Mouse (Mus musculus): ENCODE data around the gene Arhgef10l. TPM values are rescaled to one million over a fixed set of nuclear protein-coding genes. Genes with fewer than 3 reads are reported as not detected.

Gene Arhgef10l
- polyA plus RNA-seq, 1 experiment from 2014 or later, result 6.3 TPM

DNA sequence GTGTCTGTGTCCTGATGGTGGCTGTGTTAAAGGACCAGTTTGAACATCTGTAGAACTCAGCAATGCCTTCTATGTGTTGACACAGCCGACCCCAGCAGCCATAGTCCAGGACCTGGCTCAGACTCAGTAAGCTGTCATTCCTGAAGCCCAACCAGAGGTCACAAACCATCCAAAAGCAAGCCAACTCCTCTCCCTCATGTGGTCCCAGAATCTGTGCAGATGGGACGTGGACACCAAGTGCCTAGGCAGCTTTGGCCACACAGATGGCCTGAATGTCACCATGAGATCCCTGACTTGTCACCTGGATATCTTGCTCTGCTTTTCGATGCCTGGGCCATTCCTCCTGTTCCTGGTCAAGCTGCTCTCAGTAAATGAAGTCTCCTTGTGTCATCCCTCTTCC, 20.2 kb downstream of the Arhgef10l start:
- ATAC-seq, result no peak

DNA sequence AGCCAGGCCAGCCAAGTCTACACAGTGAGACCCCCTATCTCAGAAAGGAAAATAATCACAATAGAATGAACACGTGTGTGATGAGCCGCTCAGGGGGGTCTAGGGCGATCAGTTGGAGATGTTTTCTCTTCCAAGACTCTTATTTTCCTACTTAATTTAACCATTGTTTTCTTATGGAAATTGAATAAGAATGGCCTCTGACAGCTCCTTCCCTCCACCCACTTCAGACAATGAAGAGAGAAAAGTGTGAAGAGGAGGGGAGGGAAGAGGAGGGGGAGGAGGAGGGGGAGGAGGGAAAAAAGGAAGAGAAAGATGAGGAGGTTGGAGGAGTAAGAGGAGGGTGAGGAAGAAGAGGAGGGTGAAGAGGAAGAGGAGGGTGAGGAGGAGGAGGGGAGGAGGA, 21.1 kb downstream of the Arhgef10l start:
- no peaks in the 10 kb centered on the region for H3K9me3 ChIP-seq (ENCODE audit: low read length)
- TF ChIP-seq CTCF (IDR thresholded peaks at IDR 0.05; ENCODE audit: low read depth), result no peak
- TF ChIP-seq EP300 (IDR thresholded peaks at IDR 0.05; ENCODE audit: low read depth), result no peak
- H3K9ac ChIP-seq (replicated peaks), result no peak overlapping the region
- WGBS (ENCODE audit: insufficient replicate concordance), result 73% methylated on average over 3 of the region's 3 CpGs
- peaks cover 16% of the 10 kb centered on the region; the same call in 1 of the 2 replicates for H3K27me3 ChIP-seq (ENCODE audit: insufficient read depth, low read length)
- 0 out of 2 replicates have a peak, but pooled peaks cover 6% of the 10 kb centered on the region for H3K4me1 ChIP-seq (ENCODE audit: insufficient read depth)
- no peak overlapping the region for H3K4me2 ChIP-seq (ENCODE audit: low read depth, low read length)
- H3K27ac ChIP-seq (ENCODE audit: low read depth), result no peak overlapping the region
- no peaks in the 10 kb centered on the region for H3K36me3 ChIP-seq (replicated peaks; ENCODE audit: insufficient read depth, low read length)
- DNase-seq (no peak), ATAC-seq (no peak)
- no peak overlapping the region for H3K4me3 ChIP-seq (ENCODE audit: low read depth, low read length)

More for the DNA sequence above, 20.2 kb downstream of the Arhgef10l start:
- TF ChIP-seq CTCF (IDR thresholded peaks at IDR 0.05; ENCODE audit: low read depth) (no peak), EP300 (IDR thresholded peaks at IDR 0.05; ENCODE audit: low read depth) (no peak)
- Histone ChIP-seq H3K9ac (replicated peaks) (no peak overlapping the region), H3K27ac (ENCODE audit: low read depth) (no peak overlapping the region), H3K4me1 (ENCODE audit: insufficient read depth) (0 out of 2 replicates have a peak, but pooled peaks cover 6% of the 10 kb centered on the region), H3K4me3 (ENCODE audit: low read depth, low read length) (no peak overlapping the region), H3K9me3 (ENCODE audit: low read length) (no peaks in the 10 kb centered on the region), H3K27me3 (ENCODE audit: insufficient read depth, low read length) (peaks cover 18% of the 10 kb centered on the region; the same call in 1 of the 2 replicates), H3K36me3 (replicated peaks; ENCODE audit: insufficient read depth, low read length) (no peaks in the 10 kb centered on the region), H3K4me2 (ENCODE audit: low read depth, low read length) (no peak overlapping the region)
- no peak for DNase-seq
- 50% methylated on average over 3 of the region's 3 CpGs for WGBS (ENCODE audit: insufficient replicate concordance)

- DNase-seq (no peak), ATAC-seq (no peak)
These were observed 21.5 kb downstream of the Arhgef10l start for GRCm38 (mm10) chr4:140644276-140644675.

GRCm38 (mm10) chr4:140642378-140642777, 23.4 kb downstream of the Arhgef10l start:
- Histone ChIP-seq H3K27me3 (ENCODE audit: insufficient read depth, low read length) (no peaks in the 10 kb centered on the region), H3K9ac (replicated peaks) (no peak overlapping the region), H3K27ac (ENCODE audit: low read depth) (no peak overlapping the region), H3K9me3 (ENCODE audit: low read length) (no peaks in the 10 kb centered on the region), H3K4me3 (ENCODE audit: low read depth, low read length) (no peak overlapping the region), H3K4me2 (ENCODE audit: low read depth, low read length) (no peak overlapping the region), H3K4me1 (ENCODE audit: insufficient read depth) (no peaks in the 10 kb centered on the region), H3K36me3 (replicated peaks; ENCODE audit: insufficient read depth, low read length) (no peaks in the 10 kb centered on the region)
- 66% methylated on average over 4 of the region's 4 CpGs for WGBS (ENCODE audit: insufficient replicate concordance)
- ATAC-seq (no peak), DNase-seq (no peak)
- TF ChIP-seq EP300 (IDR thresholded peaks at IDR 0.05; ENCODE audit: low read depth) (no peak), CTCF (IDR thresholded peaks at IDR 0.05; ENCODE audit: low read depth) (no peak)

More at GRCm38 (mm10) chr4:140644276-140644675, 21.5 kb downstream of the Arhgef10l start:
- Histone ChIP-seq H3K9me3 (ENCODE audit: low read length) (no peaks in the 10 kb centered on the region), H3K4me2 (ENCODE audit: low read depth, low read length) (no peak overlapping the region), H3K9ac (replicated peaks) (no peak overlapping the region), H3K27me3 (ENCODE audit: insufficient read depth, low read length) (0 out of 2 replicates have a peak, but pooled peaks cover 13% of the 10 kb centered on the region), H3K27ac (ENCODE audit: low read depth) (no peak overlapping the region), H3K4me3 (ENCODE audit: low read depth, low read length) (no peak overlapping the region), H3K36me3 (replicated peaks; ENCODE audit: insufficient read depth, low read length) (no peaks in the 10 kb centered on the region), H3K4me1 (ENCODE audit: insufficient read depth) (0 out of 2 replicates have a peak, but pooled peaks cover 6% of the 10 kb centered on the region)
- TF ChIP-seq EP300 (IDR thresholded peaks at IDR 0.05; ENCODE audit: low read depth), result no peak
- no peak for TF ChIP-seq CTCF (IDR thresholded peaks at IDR 0.05; ENCODE audit: low read depth)
- WGBS (ENCODE audit: insufficient replicate concordance), result 68% methylated on average over 6 of the region's 6 CpGs

DNA sequence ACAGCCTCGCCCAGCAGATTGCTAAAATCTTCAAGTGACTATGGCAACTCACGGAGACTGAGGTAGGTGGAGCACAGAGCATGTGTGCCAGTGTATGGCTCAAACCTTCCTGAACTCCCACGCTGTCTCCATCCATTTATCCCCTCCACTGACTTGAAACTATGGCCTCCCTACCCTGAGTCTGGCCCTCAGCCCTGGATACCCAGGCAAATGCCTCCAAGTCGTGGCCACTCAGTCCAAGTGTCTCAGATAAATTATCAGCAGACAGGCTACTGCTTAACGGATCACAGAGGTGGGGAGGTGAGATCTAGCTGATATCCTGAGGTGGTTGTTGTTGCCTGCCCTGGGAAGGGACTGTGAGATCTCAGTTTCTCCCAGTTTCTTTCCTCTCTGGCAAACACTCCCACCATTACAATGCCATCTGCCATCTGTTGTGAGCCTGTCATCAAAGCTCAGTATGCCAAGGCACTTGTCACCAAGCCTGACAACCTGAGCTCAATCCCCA, 24.3 kb downstream of the Arhgef10l start:
- no peak overlapping the region for H3K4me2 ChIP-seq (ENCODE audit: low read depth, low read length)
- H3K36me3 ChIP-seq (replicated peaks; ENCODE audit: insufficient read depth, low read length), result no peaks in the 10 kb centered on the region
- no peak overlapping the region for H3K27ac ChIP-seq (ENCODE audit: low read depth)
- ATAC-seq (no peak), DNase-seq (no peak)
- no peak overlapping the region for H3K4me3 ChIP-seq (ENCODE audit: low read depth, low read length)
- H3K9ac ChIP-seq (replicated peaks), result no peak overlapping the region
- no peaks in the 10 kb centered on the region for H3K27me3 ChIP-seq (ENCODE audit: insufficient read depth, low read length)
- no peaks in the 10 kb centered on the region; the same call in 1 of the 2 replicates for H3K4me1 ChIP-seq (ENCODE audit: insufficient read depth)
- no peaks in the 10 kb centered on the region for H3K9me3 ChIP-seq (ENCODE audit: low read length)
- no peak for TF ChIP-seq CTCF (IDR thresholded peaks at IDR 0.05; ENCODE audit: low read depth)
- no peak for TF ChIP-seq EP300 (IDR thresholded peaks at IDR 0.05; ENCODE audit: low read depth)
- 72% methylated on average over 5 of the region's 5 CpGs for WGBS (ENCODE audit: insufficient replicate concordance)

GRCm38 (mm10) chr4:140640668-140641067, 25.1 kb downstream of the Arhgef10l start:
- Histone ChIP-seq H3K36me3 (replicated peaks; ENCODE audit: insufficient read depth, low read length) (no peaks in the 10 kb centered on the region), H3K4me3 (ENCODE audit: low read depth, low read length) (no peak overlapping the region), H3K27me3 (ENCODE audit: insufficient read depth, low read length) (no peaks in the 10 kb centered on the region), H3K9me3 (ENCODE audit: low read length) (no peaks in the 10 kb centered on the region), H3K9ac (replicated peaks) (no peak overlapping the region), H3K4me1 (ENCODE audit: insufficient read depth) (no peaks in the 10 kb centered on the region; the same call in 1 of the 2 replicates), H3K27ac (ENCODE audit: low read depth) (no peak overlapping the region), H3K4me2 (ENCODE audit: low read depth, low read length) (no peak overlapping the region)
- no peak for ATAC-seq
- WGBS (ENCODE audit: insufficient replicate concordance), result 77% methylated on average over 9 of the region's 9 CpGs
- TF ChIP-seq CTCF (IDR thresholded peaks at IDR 0.05; ENCODE audit: low read depth) (no peak), EP300 (IDR thresholded peaks at IDR 0.05; ENCODE audit: low read depth) (no peak)
- DNase-seq, result no peak

Data from liver, postnatal 0 days (tissue).